Mouse (Mus musculus): ENCODE results near the gene Mbip.

The Mbip gene

DNA sequence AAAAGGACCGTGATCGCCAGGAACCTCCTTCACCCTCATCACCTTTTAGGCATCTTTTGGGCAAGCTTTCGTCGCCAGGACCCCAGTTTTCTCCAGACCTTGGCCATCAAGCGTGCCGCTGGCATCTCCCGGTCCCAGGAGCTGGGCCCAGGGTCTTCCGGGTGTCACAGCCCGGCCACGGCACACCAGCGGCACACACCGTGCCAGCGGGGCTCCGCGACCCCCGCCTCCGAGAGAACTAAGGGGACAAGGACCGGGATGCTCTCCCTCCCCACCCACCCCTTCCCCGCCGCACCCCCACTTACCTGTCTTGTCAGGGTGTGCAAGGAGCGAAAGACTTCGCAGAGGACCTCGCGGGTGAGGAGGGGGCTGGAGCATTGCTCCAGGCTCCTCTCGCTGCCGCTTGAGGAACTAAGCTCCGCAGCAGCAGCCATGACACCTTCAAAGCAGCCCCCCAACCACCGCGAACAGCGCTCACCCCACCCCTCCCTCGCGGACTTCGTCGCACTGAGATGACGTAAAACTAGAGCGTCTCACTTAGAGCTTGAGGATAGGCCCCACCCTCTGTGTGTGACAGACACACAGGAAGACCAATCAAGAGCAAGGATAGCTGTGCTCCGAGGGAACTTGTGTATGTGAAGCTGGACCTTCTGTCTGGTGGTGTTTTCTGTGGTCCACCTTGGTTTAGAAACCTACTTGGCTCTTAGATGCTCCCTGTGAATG, at the start of gene Mbip:
Gene Mbip (minus strand): TSS at position 528 of the 723 bp plus-strand sequence.
- DNase-seq (ENCODE audit: low read depth, low spot score): peak; percentile 95

DNA sequence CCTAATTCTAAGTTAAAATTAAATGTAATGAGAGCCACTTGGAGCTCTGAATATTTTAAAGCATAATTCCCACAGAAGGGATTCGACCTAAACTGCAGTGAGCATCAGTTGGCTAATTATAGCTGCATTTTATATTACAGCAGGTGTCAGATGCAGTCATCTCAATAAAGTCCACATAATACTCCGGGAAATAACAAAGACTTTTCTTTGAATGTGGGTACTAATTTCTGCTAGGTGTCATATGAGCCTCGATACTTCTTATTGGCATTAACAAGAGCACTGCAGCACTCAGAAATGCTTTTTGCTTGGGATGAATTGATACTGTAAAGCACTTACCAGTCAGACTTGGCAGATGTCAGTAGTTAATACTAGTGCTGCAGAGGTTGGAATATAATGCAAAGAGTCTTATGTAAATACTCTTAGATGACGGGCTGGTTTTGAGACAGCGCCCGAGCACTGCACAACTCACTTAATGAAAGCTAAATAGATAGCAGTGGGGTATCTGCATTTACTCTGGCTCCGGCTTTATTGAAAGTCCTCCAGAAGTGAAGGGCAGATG, 42.0 kb upstream of the Mbip start:
- DNase-seq (ENCODE audit: low read depth, low spot score): no peak

DNA sequence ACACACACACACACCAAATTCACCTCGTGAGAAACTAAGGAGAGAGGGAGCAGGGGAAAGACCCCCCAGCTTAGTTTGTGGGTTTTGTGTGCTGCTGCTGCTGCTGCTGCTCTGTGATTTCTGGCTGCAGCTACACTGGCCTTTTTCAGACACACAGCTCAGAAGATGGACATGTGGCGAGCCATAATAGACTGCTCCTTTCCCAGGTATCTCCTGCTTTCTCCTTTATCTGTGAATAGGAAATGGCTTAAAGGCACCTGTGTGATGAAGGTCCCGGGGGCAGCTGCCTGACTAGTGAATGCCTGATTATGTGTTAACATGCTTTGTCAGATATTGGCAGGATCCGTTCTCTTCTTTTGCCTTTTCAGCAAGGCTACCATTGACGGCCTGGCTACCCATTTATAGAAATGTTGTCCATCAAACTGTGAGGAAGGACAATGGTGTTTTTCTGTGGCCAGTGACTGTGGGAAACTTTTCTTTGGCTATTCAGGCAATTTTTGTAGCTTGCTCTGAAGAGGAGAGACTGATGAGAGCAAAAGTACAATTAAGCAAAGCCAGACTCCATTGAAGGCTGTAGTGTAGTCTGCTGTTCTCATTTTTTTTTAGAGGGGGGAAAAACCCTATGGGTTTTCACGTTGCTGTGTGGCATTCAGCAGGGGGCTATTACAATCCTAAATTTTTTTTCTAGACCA, 41.4 kb upstream of the Mbip start:
- DNase-seq (ENCODE audit: low read depth, low spot score): no peak

DNA sequence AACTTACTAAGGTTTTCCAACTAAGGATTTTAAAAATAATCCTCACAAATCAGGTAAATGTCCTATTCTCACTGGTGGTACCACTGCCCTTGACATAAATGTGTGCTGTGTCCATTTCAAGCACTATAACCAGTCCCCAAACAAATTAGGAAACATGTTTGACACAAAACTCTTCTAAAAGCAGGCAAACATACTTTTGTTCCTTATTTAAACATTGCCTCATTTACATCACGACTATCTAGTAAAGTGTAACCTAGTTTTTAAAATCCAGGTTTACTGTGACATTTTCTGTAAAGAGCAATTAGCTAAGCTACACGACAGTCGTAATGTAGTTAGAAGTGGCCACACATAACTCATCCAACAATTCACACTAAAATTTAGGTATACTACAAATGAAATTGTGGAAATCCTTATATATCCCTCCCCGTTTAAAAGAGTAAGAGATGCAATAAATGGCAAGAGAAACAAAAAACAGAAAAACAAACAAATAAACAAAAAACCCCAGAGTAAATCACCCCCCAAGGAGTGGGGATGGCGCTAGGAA, 851 bp downstream of the Mbip start:
- DNase-seq (ENCODE audit: low read depth, low spot score): no peak

DNA sequence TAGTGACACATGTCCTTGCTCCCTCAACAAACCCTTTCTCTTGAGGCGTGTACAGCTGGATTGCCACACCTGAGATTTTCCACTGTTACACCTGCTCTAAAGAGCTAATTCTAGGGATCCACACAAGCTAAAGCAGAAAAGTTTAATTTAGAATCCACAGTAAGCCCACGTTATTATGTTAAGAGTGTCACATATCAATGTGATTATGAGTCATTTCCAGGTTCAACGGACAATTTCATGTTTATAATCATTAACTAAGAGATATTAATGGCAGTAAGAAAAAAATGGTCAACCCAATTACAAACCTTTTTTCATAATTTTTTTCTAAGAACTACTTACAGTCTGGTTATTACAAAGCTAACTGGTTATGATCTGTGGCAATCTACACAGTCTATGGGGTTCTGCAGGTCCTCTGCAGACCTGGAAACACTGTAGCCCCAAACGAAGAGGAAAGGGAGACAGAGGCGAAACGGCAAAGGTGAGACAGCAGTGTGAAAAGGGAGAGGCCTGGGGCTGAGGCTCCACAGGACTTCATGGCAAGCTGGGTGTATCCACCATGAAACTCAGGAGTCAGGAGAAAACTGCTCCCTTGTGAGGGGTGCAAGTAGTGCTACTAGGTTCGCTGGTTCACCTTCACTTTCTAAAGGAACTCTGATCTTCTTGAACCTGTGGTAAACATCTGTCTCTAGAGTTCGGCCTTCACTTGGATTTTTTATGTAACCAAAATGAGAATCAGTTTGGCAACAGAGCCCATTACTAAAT, 6.2 kb downstream of the Mbip start:
- DNase-seq (ENCODE audit: low read depth, low spot score): no peak

DNA sequence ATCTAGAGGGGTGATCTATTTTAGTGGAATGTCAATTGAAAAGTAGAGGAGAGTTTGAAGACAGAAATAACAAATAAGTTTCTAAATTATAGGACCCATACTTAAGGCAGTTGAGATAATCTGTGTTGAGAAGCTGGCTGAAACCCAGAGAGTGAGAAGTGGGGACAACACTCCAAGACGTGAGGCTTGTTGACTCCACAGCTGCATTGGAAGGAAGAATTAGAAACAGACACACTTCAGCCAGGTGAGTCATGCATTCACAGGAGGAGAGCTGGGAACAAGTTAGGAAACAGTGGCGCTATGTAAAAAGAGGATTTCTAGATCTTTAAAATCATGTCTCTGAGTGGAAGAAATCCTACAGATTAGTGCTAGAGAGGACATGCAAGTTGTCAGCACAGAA, 12.2 kb downstream of the Mbip start:
- DNase-seq (ENCODE audit: low read depth, low spot score): no peak

DNA sequence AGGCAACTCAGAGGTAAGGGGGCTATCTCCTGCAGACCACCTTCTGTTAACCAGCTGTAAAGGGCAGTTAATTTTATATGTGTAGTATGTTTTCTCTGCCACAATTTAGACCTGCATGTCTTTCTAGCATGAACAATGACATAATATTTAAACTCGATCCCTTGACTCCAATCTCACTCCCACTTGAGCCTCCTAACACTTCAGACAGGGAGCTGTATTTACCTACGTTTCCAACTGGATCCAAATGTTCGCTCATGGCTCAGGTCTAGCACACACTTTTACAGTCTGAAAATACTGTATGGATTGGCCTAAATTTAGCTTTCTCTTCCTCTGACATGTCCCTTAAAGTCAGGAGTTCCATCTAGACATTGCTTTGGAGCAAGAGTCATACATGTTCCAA, 13.2 kb downstream of the Mbip start:
- DNase-seq (ENCODE audit: low read depth, low spot score): no peak

DNA sequence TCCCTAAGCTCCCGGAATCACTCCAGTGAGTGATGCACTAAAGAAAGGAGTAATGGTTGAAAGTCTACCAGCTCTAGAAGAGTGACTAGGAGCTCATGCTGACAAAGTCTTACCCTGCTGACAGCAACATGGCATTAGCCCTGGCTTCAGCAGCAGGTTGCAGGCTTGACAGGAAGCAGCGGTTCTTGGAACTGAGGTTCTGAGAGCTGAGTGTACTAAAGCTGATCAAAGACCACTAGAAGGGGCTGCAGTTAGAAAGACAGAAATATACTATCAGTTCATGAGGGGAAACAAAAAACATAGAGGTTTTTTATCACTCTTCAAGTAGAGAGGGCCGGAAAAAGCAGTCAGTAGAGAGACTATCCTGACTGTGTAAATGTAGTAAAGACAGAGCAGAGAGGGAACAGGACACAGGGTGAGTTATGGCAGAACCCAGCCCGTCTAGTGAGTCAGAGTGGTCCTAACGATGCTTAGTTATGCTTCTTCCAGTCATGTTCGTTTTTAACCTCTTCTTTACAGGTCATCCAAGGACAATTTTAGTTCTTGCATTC, 18.2 kb downstream of the Mbip start:
- DNase-seq (ENCODE audit: low read depth, low spot score): no peak

DNA sequence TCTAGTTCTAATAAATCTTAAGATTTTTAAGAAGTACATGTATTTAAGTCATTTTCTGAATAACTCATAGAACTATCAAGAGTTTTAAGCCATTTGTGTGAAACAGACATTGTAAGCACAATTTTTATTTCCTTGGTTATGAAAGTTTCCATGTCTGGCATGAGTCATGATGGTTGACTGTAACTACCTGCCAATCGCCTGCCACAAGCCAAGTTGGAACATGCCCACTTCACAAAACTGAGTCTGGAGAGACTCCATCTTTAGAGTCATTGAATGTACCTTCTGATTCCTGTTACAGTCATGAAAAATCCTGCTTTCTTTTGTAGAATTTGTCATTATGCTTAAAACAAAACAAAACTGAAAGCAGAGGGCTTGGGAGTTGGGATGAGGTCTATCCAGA, 19.8 kb downstream of the Mbip start:
- no peak for DNase-seq (ENCODE audit: low read depth, low spot score)

DNA sequence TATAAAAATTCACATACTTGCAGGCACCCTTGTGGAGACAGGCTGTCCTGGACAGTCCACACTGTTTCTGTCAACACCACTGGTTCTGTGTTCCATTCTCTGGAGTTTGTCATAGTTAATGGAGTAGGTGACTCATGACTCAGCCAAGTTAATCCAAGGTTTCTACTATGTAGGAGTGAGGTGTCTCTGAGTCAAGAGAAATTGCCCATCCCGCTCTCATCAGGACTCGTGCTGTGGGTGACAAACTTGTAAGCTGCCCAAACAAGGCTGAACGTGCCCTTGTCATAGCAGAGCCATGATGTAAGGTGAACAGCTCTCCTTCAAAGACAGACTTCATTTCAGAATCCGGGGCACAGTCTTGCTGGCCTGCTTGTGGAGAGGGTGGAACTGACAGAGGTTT, 26.8 kb downstream of the Mbip start:
- DNase-seq (ENCODE audit: low read depth, low spot score): no peak

DNA sequence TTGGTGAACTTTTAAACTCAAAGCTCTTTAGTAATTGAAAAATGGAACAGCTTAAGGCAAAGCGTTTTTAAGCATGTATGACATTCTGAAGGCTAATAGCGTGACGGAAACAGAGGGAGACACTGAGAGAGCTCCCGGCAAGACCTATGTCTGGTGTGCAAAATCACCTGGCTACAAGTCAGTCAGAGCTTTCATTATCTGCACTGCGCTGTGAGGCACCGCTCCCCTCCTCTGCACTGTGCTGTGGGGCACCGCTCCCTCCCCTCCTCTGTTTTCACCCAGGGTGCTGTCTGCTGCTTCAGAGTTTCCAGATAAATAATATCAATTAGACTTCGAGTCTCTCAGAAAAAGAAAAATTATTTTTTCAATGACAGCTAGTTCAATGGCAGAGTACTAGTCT, 27.6 kb downstream of the Mbip start:
- no peak for DNase-seq (ENCODE audit: low read depth, low spot score)

DNA sequence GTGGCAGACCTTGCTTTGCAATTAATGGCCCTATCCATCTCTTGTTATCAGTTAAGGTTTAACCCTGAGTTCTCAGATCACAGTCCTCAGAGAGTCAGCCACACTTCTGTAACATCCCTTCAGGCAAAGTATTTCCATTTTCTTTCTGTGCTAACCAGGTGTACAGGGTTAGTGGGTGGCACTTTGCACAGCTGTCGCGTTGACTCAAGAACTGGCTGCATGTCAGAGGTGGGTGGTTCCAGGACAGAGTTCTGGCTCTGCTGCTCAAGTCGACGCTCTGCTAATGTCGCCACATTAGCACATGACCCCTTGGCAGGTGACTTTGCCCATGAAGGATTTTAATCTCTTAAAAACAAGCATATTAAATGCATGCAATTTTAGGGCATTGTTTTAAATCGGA, 39.9 kb downstream of the Mbip start:
- DNase-seq (ENCODE audit: low read depth, low spot score): no peak

DNA sequence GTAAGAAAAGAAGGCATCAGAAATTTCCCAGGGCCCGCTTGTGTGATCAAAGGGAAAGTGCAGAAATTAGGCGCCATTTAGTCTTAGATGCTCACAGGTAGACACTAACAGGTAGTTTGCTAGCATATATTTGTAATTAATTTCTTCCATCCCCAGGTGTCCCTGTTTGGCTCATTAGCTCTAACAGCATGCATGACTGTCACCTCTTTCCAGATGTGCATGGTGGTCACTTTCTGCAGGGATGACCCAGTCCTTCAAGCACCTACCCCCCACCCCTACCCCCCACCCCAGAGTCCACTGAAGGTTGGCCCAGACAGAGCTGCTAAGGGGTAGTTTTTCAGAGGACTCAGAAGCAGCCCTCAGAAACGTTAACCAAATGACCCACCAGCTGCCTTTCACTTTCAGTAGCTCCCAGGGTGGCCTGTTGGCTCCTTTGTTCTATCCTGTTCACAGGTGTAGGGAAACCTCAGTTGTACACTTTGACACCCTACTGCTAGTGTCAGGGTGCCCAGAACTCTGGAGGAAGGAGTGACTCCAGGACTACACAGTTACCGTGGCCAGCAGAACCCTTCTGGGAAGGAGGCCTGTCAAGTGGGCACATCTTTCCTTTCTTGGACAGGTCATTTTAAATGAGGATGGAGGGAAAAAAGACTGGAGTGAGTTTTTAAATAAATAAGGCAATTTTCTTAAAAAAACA, 43.2 kb downstream of the Mbip start:
- no peak for DNase-seq (ENCODE audit: low read depth, low spot score)

DNA sequence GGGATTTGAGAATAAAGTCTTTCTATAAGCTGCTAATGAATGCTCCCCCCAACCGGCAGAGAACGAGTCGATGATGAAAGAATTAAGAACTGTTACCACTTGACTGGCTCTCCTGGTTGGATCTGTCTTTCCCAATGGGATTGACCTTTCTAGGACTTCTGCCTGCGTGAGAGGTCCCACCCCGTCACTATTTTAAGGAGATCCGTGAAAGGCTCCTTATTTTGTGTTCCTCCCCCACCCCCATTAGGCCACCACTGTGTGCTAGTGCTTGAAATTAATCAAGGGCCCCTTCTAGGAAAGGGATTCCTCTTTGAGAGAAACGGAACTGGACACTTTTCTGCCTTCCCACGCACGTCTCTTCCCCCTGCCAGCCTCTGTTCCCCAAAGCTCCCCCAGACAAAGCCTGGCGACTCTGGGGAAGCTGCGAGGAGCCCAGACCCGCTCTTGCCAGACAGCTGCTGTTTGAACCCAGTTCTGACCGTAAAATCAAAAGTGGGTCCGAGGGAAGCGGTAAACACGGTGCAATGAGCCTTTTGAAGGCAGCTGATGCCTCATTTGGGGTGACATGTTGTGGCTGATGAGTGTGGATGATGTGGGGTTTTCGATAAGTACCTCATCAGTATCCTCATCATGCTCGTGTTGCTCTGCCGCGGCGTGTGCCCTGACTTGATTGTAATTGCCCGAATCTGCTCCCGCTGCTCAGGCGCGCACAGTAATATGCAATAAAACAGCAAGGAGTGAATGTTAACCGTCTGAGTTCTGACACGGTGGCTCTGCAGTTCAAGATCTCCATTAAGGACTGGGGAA, 44.0 kb downstream of the Mbip start:
- DNase-seq (ENCODE audit: low read depth, low spot score): no peak

DNA sequence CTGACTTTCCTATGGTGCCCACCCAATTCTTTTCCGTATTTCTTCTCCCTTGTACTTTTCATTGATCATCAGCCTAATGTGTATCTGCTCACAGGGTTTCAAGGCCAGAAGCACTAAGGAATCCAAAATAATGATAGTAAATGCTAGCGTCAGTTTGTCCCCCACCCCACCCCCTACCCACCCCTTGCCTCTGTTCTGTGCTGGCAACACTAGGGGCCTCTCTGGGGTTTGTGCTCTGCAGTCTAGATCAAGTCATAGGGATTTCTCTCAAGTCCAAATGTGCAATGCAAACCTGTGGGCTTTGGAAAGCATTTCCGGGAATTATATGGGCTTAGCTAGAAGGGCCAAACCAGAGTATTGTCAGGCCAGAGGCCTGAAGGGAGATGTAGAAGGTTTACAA, 46.1 kb downstream of the Mbip start:
- no peak for DNase-seq (ENCODE audit: low read depth, low spot score)

DNA sequence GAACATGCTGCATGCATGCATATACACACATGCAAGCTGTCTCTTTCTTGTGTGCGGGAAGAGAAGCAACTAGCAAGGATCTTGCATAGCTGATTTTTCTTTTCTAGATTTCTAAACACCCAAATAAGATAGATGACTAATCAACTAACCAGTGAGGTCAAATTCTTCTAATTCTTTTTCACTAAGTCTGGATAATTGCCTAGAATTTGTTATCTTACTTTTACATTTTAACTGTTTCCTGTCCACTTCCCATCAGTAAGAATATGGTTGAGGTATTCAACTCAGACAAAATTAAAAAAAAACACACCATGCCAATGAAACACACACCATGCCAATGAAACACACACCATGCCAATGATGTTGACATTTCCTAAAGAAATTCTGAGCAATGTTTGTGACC, 46.8 kb downstream of the Mbip start:
- DNase-seq (ENCODE audit: low read depth, low spot score): no peak

DNA sequence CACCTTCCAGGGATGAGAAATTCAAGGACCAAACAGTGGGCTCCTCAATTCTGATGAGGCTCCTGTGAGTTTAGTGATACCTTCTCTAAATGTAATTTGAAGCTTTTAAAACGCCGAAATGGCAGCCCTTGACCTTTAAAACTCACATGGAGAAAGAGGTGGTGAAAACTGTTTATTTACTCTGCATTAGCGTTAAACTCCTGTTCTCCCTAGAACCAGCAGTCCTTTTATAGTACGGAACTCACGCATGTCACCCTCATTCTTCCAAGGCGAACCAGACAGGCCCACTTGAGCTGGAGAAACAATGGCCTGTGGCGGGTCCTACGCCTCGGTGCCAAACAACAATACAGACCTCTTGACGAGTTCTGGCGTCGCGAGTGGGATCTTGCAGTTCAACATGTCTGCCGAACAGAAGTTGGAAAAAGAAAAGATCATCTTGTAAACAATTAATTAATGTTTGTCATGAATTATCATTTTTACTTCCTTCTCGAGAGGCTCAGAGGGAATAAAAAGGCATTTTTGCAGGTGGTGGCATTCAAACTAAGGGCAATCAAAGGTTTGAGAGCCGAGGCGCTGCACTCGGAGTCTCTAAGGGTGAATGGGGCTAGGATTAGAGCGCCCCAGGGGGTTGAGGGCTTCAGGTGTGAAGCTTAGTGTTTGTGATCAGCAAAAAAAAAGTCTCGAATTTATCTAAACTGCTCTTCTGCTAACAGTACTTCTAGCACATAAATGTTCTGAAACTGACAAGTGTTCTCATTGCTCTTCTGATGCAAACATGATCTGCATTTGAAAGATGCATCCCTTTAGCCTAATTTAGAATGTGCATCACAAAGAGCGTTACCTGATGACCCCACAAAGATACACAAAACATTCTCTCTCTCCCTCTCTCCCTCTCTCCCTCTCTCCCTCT, 47.5 kb downstream of the Mbip start:
- DNase-seq (ENCODE audit: low read depth, low spot score): no peak

DNA sequence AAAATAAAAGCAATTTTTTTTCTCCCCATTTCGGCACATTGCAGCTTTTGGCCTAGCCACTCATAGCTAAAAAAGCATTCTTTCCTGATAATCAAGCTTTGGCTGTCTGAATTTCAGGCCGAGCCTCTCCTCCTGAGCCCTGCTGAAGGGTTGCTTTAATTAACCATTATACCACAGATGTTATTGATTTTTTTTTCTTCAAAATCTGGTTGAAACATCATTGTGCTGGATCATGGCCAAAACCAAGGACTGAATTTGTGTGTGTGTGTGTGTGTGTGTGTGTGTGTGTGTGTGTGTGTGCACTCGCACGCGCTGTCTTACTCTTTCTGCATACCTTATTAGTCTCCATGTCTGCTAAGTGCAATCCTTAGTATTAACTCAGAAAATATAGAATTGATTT, 48.6 kb downstream of the Mbip start:
- no peak for DNase-seq (ENCODE audit: low read depth, low spot score)

DNA sequence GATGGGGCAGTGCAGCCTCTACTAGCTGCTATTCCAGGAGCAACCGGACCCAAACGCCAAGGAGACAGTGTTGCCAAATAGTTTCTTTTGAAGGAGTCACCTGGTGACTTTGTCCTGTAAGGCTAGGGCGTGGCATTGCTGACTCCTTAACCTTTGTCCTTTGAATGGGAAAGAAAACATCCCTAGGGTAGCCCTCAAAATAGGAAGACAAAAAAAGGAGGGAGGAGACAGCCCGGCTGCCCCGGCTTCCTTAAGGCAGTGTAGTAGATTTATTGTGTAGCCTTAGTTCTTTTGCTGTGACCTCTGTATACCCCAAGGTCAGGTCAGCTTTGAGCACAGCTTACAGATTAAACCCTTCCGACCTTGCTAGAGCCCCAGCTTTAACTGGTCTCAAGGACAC, 49.2 kb downstream of the Mbip start:
- DNase-seq (ENCODE audit: low read depth, low spot score): no peak

Measured in brain, embryonic 18.5 days (tissue).